Mouse (Mus musculus): ENCODE results near the gene Pcnx2.

DNA sequence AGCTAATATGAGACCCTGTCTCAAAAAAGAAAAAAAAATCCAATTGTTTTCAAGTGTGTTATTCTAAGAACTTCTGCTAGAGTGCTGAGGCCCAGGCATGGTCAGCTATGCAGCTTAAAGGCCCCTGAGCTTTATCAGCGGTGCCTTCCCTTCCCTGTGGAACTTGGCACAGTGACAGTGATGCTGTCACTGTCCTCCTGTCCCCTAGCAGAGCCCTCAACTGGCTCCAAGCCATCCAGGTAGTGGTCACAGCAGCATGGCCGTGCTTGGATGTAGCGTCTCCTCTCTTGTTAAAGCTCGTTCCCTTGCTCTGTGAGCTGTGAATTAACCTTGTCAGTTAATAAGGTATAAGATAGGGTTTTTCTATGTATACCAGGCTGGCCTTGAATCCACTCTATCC is 28.5 kb upstream of the Pcnx2 start:
- TF ChIP-seq CTCF (IDR thresholded peaks at IDR 0.05; ENCODE audit: low read depth, low read length) (no peak), POLR2A (IDR thresholded peaks at IDR 0.05; ENCODE audit: insufficient read depth, low read length) (no peak)

All from ES-Bruce4 (cell line).